Mouse (Mus musculus): ENCODE measurements at regions not wholly inside any gene's neighbourhood (a gene's known extent, or its start where the extent isn't known, plus 50 kb on each side); places are given as distances from the start of the nearest gene placed in this dataset.

DNA sequence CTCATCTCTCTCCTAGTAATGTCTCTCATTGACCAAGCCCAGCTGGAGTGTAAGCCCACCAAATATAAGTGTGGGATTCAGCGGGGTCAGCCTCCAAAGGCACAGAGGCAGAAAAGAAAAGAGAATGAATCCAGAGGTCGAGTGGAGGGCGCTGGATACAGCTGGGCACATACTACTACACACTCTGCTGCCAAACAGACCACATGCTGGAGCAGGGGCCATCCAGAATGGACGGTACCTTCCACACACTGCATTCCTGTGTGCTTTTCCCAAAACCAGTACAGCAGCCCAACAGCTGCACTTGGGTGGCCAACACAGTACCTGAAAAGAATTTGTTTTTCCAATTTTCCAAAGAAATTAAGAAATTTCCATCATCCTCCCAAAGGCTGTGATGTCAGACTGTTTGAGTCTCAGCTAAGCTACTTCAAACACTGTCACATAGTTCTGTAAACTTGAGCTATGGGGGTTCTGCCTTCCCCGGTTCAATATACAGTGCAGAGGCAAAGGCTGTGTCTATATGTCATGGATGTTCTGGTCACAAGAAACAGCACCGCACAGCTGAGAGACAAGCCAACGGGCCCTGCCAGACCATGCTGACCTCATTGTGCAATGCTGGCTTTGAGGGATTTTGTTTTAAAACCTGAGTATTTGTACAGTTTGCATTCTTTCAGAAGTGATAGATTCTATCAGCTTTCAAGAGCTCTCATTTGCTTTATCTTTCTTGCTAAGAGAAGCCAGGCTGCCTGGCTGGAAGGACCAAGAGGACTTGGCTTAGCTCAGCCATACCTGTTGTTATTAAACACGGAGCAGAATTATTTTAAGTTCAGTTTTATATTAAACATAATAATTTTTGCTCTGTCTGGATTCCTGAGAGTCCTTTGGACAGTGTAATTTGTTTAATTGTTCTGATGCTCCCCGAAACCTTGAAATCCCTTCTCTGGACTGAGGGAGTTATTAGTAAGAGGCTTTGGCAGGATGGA, 200.3 kb upstream of the Myocd start:
- TF ChIP-seq CTCF (IDR thresholded peaks at IDR 0.05; ENCODE audit: low read depth, low read length), result no peak
- no peak for TF ChIP-seq POLR2A (IDR thresholded peaks at IDR 0.05; ENCODE audit: extremely low read depth, insufficient read depth, low read length)

All from liver, adult 2 months (tissue).